Mouse (Mus musculus) olfactory bulb, adult 2 months (tissue): Measurements from ENCODE around the gene Rbfox2. TPM values are rescaled to one million over a fixed set of nuclear protein-coding genes. Genes with fewer than 3 reads are reported as not detected.

ENCODE experiments used
- H3K27ac ChIP-seq: fragments of 200-500 bp; 2 replicates; pipeline ENCODE4 v1.5.1; 2012; ENCODE audit warnings: low read depth, low read length; ENCODE audit not compliant: insufficient read depth
- H3K4me1 ChIP-seq: fragments of 200-500 bp; 2 replicates; pipeline ENCODE4 v1.6.1; 2012; ENCODE audit warnings: low read length; ENCODE audit not compliant: control insufficient read depth, insufficient read depth
- H3K4me3 ChIP-seq: fragments of 200-500 bp; 2 replicates; pipeline ENCODE4 v1.5.1; 2012; ENCODE audit warnings: mild to moderate bottlenecking, low read depth, low read length, moderate library complexity; ENCODE audit not compliant: insufficient read depth
- CTCF ChIP-seq: fragments of 200-500 bp; IDR thresholded peaks from 2 replicates; pipeline ENCODE4 v1.5.1; 2012; ENCODE audit warnings: low read depth, mild to moderate bottlenecking, low read length, moderate library complexity; ENCODE audit not compliant: insufficient read depth
- POLR2A ChIP-seq: fragments of 200-500 bp; IDR thresholded peaks from 2 replicates; pipeline ENCODE4 v1.6.1; 2012; ENCODE audit warnings: mild to moderate bottlenecking, low read depth, low read length, moderate library complexity; ENCODE audit not compliant: insufficient read depth
- WGBS: fragments of 180-500 bp; shearing (Covaris S2); methylation state at CpG from one replicate; pipeline ENCODE4 v1.1.7; 2018; 5-methylcytosine and 5-hydroxymethylcytosine counted together
- polyA plus RNA-seq: library from polyadenylated mRNA; stranded (reverse); fragments of >200 nt; gene quantifications from 2 replicates; pipeline ENCODE4 v1.2.4, GENCODE M21; 2012; ENCODE audit warnings: low replicate concordance; ENCODE audit not compliant: missing spikeins, insufficient read depth, insufficient read length

The Rbfox2 gene
- polyA plus RNA-seq, 1 experiment: 46.1 TPM

DNA sequence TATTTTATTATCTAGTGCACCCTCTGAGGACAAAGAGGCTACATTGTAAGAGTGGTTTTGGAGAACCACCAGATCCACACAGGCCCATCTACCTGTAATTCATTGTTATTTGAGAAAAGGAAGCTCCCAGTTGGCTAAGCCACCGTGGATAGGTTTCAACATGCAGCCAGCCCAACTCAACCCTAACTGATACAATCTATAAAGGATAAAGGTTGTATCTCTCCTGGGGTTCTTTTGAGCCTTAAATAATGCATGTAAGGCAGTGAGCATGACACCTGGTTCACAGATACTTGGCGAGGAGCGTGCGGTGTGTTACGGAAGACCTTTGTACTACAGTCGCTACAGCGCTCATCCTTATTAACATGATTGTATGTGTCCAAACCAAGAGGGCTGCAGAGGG, 6.0 kb upstream of the Rbfox2 start:
- TF ChIP-seq POLR2A: no peak
- no peak for TF ChIP-seq CTCF
- no peak overlapping the region for H3K4me3 ChIP-seq
- H3K27ac ChIP-seq: no peak overlapping the region
- peaks cover 12% of the 10 kb centered on the region for H3K4me1 ChIP-seq
- WGBS: 96% methylated on average over 7 of the region's 7 CpGs

DNA sequence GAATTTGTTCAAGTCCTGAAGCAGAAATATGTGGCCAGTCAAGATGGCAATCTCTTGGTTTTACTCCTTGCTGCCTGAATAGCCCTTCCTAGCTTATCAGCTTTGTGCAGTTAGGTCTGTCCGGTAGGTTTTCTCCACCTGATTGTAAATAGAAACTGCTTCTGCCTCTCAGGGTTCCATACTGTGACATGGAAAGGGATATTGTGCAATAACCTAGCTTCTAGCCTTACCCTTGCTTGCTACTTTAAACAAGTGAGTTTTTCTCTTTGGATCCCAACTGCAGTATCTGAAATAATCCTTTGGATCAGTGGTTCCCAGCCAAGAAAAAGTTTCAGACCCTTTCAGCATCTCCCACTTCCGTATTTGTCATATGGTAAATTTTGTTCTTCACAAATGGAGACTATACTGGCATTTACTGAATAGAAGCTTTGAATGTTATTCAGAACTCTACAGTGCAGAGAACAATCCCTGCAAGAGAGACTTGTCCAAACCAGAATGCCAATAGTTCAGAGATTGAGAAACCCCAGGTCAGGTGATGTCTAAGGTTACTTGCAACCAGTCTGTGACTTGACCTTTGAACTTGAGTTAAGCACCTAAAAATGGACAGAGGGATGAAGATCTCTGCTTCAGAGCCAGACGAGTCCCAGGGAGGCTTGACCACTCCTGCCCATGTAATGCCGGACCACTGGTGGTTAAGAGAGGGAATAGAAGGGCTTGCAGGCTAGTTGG, 1.1 kb upstream of the Rbfox2 start:
- TF ChIP-seq POLR2A (no peak), CTCF (no peak)
- no peak overlapping the region for H3K4me3 ChIP-seq
- H3K4me1 ChIP-seq: peaks cover 3% of the 10 kb centered on the region; the same call in 1 of the 2 replicates
- H3K27ac ChIP-seq: no peak overlapping the region
- WGBS: 85% methylated on average over 4 of the region's 4 CpGs

DNA sequence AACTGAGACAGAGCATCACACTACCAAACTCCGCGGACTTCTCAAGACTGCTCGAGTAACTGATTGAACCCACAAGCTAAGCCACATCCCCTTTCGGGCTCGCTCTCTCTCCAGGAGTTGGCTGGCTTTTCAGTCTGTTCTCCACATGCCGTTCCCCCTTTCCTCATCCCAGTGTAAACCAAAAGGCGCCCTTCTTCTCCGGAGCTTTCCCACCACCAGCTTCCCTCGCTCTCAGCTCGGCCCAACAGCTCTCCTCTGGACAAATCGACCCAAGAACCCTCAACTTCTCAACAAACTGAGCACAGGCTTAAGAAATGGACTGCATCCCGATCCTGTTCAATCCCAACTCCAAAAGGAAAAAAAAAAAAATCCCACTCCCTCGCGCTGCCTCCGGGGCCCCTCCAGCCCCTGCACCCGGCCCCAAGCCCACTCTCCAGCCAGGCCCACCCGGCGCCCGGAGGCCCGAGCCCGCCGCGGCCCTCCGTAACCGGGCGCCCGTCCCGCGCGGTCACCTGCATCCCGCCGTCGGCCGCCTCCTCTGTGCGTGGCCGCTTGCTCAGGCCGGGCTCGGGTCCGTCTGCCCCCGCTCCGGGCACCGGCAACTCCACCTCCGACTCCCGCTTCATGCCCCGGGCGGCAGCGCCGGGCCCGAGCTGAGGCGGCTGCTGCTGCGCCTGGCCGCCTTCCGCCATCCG, 805 bp downstream of the Rbfox2 start:
- H3K4me3 ChIP-seq: peak overlapping the region; percentile 82
- H3K4me1 ChIP-seq: peaks cover 6% of the 10 kb centered on the region
- under 1% methylated on average over 54 of the region's 54 CpGs for WGBS
- TF ChIP-seq CTCF: no peak
- TF ChIP-seq POLR2A: no peak
- peak overlapping the region; percentile 92 for H3K27ac ChIP-seq

DNA sequence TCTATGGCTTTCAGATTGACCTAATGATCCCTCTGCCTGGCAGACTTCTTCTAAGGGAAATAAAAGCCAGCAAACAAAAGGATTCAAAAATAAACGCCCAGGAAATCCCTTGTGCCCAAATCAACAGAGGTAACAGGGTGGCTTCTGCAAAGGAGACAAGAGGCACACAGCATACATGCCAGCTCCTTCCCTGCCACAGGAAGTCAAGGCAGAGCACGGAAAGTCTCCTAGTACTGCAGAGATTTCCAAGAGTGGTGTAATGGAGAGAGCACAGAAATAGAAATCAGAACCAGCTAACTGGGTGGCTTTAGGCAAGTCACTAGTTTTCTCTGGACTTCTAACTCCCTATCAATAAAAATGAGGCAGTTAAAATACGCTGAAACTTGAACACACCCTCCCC, 1.8 kb downstream of the Rbfox2 start:
- Histone ChIP-seq H3K27ac (0 out of 2 replicates have a peak overlapping the region, but pooled peaks have one; percentile 21), H3K4me1 (peaks cover 9% of the 10 kb centered on the region), H3K4me3 (peak overlapping the region; percentile 39; the same call in 1 of the 2 replicates)
- 3% methylated on average over 3 of the region's 3 CpGs for WGBS
- TF ChIP-seq CTCF (no peak), POLR2A (no peak)

DNA sequence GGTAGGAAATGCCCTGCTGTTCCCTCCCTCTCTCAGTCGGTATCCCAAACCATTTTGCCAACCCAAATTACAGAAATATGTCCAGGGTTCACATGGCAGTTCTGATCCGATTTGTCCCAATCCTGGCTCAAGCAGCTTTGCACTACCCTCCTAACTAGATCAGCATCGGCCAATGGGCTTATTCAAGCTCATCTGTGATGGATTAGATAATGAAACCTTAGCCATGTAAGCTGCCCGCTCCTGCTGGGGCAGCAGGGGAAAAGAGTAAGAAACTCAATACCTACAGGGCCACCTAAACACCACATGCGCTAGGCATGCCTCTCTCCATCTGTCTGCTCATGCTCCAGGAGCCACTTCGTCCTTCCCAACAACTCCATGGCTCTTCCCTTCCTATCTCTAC, 5.7 kb downstream of the Rbfox2 start:
- no peak for TF ChIP-seq POLR2A
- no peak for TF ChIP-seq CTCF
- H3K27ac ChIP-seq: no peak overlapping the region
- H3K4me3 ChIP-seq: no peak overlapping the region
- WGBS: 59% methylated on average over 6 of the region's 6 CpGs
- H3K4me1 ChIP-seq: peaks cover 13% of the 10 kb centered on the region

DNA sequence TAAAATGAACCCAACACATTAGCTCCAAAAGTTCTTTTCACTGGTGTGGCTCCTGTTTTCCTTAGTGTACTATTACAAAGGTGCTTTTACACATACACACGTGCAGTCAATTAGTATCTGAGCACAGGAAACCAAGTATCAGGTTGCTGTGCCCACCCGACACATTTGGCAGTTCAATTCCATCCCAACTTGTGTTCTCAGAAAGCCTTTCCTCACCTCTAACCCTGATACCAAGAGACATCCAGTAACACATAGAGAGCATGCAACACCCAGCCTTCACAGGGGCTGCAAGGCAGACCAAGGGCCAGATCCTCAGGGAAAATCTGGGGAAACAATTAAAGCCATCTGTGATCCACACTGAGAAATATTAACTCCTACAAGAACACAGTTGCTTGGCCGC, 8.2 kb downstream of the Rbfox2 start:
- Histone ChIP-seq H3K4me1 (peaks cover 13% of the 10 kb centered on the region), H3K27ac (no peak overlapping the region), H3K4me3 (no peak overlapping the region)
- WGBS: 86% methylated on average over 3 of the region's 3 CpGs
- TF ChIP-seq POLR2A (no peak), CTCF (no peak)

DNA sequence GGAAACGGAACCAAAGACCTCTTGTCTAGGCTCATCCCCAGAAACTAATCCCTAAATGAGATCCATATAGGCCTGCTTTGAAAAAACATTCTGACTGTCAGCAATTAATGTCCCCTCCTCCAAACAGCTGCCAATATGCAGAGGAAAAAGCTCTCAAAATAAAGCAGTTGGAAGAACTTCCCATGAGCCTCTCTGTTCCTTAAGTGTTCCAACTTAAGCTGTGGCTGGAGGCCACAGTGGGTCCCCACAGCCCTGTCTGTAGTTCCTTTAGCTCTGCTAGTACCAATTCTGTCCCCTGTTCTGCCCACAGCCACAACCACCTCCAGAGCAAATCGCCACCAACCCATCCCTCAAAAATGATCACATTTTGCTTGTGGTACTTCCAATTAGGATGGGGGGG, 10.2 kb downstream of the Rbfox2 start:
- Histone ChIP-seq H3K4me3 (no peak overlapping the region), H3K27ac (no peak overlapping the region), H3K4me1 (peaks cover 13% of the 10 kb centered on the region)
- TF ChIP-seq CTCF (no peak), POLR2A (no peak)
- 42% methylated on average over 2 of the region's 2 CpGs for WGBS

DNA sequence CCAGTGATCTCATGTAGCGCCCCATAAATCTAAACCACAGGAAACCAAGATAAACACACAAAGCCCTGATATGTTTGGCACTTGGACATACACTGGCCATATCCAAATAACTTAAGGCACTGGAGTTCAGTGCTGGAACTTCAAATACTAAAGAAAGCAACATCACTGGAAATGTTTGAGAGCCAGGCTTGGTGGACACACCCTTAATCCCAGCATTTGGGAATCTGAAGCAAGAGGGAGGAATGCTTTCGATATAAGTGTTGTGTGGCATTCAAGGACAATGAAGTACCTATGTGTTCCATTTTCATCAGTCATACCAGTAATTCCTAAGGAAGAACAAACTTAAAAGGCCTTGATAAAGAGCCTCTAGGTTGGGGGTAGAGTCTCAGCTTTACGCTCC, 13.3 kb downstream of the Rbfox2 start:
- no peak for TF ChIP-seq CTCF
- no peak for TF ChIP-seq POLR2A
- H3K4me3 ChIP-seq: no peak overlapping the region
- H3K27ac ChIP-seq: no peak overlapping the region
- WGBS: 96% methylated on average over 3 of the region's 3 CpGs
- peaks cover 3% of the 10 kb centered on the region; the same call in 1 of the 2 replicates for H3K4me1 ChIP-seq

DNA sequence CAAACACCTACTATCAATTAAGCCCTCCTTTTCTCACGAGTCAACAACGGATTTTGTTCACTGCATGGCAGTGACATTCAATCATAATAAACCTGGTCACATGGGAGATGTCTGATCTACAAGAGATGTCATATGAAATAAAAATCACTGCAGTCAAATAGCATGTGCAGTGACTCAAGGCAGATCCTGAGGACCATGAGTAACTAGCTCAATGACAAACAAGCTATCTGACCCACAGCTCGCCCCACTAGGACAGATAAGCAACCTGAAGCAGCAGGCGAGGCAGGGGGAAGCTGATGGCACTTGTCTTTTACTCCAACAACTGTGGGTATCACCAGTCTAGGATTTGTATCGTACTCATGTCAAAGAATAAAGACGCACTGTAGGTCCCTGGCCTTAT, 14.4 kb downstream of the Rbfox2 start:
- WGBS: 79% methylated on average over 6 of the region's 6 CpGs
- no peak for TF ChIP-seq POLR2A
- Histone ChIP-seq H3K4me1 (peaks cover 3% of the 10 kb centered on the region; the same call in 1 of the 2 replicates), H3K4me3 (no peak overlapping the region), H3K27ac (no peak overlapping the region)
